Mouse (Mus musculus) heart, postnatal 0 days (tissue): ENCODE measurements around the gene Vmn1r9. TPM values are rescaled to one million over a fixed set of nuclear protein-coding genes. Genes with fewer than 3 reads are reported as not detected.
"Not testable (repeated sequence)": the region's sequence is repeated elsewhere in the genome, so short reads cannot be mapped to it uniquely, and the experiment has no call there.

Experiments used
- ATAC-seq: fragments of 200-750 bp; cut with Nextera tagmentation; 2 replicates; pipeline ENCODE4 v1.8.0; 2017; ENCODE audit warnings: low read depth, moderate number of reproducible peaks, moderate library complexity; ENCODE audit not compliant: insufficient read depth
- DNase-seq: peaks from one replicate; pipeline ENCODE4 v3.0.0-alpha.2; 2016; ENCODE audit warnings: low spot score
- H3K27ac ChIP-seq: fragments of 300-500 bp; sonication (generic); 2 replicates; pipeline ENCODE4 v1.5.1; 2014; ENCODE audit warnings: low read depth, mild to moderate bottlenecking
- H3K27me3 ChIP-seq: fragments of 300-500 bp; sonication (generic); 2 replicates; pipeline ENCODE4 v1.6.1; 2014; ENCODE audit warnings: low read length, mixed read lengths; ENCODE audit not compliant: control insufficient read depth, insufficient read depth
- H3K36me3 ChIP-seq: fragments of 300-500 bp; sonication (generic); replicated peaks from 2 replicates; pipeline ENCODE4 v1.6.1; 2014; ENCODE audit warnings: low read length, mixed read lengths; ENCODE audit not compliant: control insufficient read depth, insufficient read depth
- H3K4me1 ChIP-seq: fragments of 300-500 bp; sonication (generic); 2 replicates; pipeline ENCODE4 v1.6.1; 2014; ENCODE audit warnings: antibody characterized with exemption; ENCODE audit not compliant: control insufficient read depth, insufficient read depth
- H3K4me2 ChIP-seq: fragments of 300-500 bp; sonication (generic); 2 replicates; pipeline ENCODE4 v1.6.1; 2014; ENCODE audit warnings: low read depth, mild to moderate bottlenecking, low read length, moderate library complexity
- H3K4me3 ChIP-seq: fragments of 300-500 bp; sonication (generic); 2 replicates; pipeline ENCODE4 v1.5.1; 2014; ENCODE audit warnings: low read depth, low read length
- H3K9ac ChIP-seq: fragments of 300-500 bp; sonication (generic); replicated peaks from 2 replicates; pipeline ENCODE4 v1.6.1; 2014; ENCODE audit warnings: low read depth, low read length, mixed read lengths
- H3K9me3 ChIP-seq: fragments of 300-500 bp; sonication (generic); replicated peaks from 2 replicates; pipeline ENCODE4 v1.6.1; 2016; ENCODE audit warnings: low read length; ENCODE audit not compliant: control insufficient read depth
- CTCF ChIP-seq: IDR thresholded peaks from 2 replicates; pipeline ENCODE4 v1.5.1; 2016; ENCODE audit warnings: antibody characterized with exemption, control low read depth, low read depth
- EP300 ChIP-seq: IDR thresholded peaks from 2 replicates; pipeline ENCODE4 v1.6.1; 2016; ENCODE audit warnings: antibody characterized with exemption, low read depth
- WGBS: fragments of 180-500 bp; shearing (Covaris S2); extraction: QIAGEN DNeasy Blood & Tissue Kit; methylation state at CpG from one replicate; pipeline ENCODE4 v1.1.7; 2014; 5-methylcytosine and 5-hydroxymethylcytosine counted together
- polyA plus RNA-seq: library from polyadenylated mRNA; unstranded; fragments of >200 nt; fragmentation: Nextera tagmentation; extraction: Ambion mirVana; gene quantifications from 2 replicates; pipeline ENCODE4 v1.2.1, GENCODE M21; 2015
- total RNA-seq: library from RNA; depleted of rRNA; stranded (reverse); fragments of >200 nt; gene quantifications from 2 replicates; pipeline ENCODE4 v1.2.3, GENCODE M21; 2014; ENCODE audit warnings: low replicate concordance; rRNA removed

The Vmn1r9 gene
- total RNA-seq (not detected in 2 replicates), polyA plus RNA-seq (not detected in 2 replicates)

DNA sequence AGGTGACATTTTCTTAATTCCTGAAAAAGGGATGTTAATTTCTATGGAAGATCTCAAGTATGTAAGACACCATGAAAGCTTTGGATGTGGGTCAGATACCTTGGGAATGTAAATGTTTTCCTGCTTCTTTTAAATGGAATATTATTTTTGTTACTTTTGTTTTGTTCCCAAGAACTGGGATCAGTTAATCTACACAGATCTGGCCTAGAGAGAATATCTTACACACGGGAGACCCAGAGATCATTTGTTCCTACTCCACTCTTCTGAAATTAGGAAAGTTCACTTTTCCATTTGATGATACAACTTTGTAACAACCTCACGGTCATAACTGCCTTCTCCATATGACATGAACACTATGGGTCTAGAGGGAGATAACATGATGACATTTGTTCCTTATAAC is at the start of gene Vmn1r9:
Vmn1r9 (plus strand) TSS at position 301 of the 400 bp plus-strand sequence.
- no peaks in the 10 kb centered on the region for H3K36me3 ChIP-seq
- ATAC-seq, result no peak
- TF ChIP-seq CTCF (no peak), EP300 (no peak)
- no peak within 1 kb of the TSS for H3K4me2 ChIP-seq
- H3K9ac ChIP-seq, result no peak within 1 kb of the TSS
- H3K27me3 ChIP-seq, result no peaks in the 10 kb centered on the region
- WGBS, result 60% methylated on average over 2 of the region's 2 CpGs
- no peak within 1 kb of the TSS for H3K4me3 ChIP-seq
- no peak for DNase-seq
- H3K27ac ChIP-seq, result no peak within 1 kb of the TSS
- no peaks in the 10 kb centered on the region for H3K9me3 ChIP-seq
- H3K4me1 ChIP-seq, result no peaks in the 10 kb centered on the region

DNA sequence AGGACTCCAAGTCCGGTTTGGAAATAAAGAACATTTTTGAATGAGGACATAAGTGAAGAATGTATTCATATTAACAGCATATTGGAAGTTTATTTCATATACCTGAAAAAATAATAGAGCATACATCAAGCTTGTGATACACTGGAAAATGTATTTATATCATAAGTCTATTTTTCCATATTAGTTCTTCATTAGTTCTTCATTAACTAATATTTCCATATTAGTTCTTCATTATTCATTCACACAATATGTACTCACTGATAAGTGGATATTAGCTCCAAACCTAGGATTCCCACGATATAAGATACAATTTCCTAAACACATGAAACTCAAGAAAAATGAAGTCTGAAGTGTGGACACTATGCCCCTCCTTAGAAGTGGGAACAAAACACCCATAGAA is 41.4 kb upstream of the Vmn1r9 start, which contains the start of gene Vmn1r7:
Vmn1r7 (minus strand) TSS at position 101 of the 400 bp plus-strand sequence.
- ATAC-seq, H3K9me3 ChIP-seq, H3K27me3 ChIP-seq, H3K4me2 ChIP-seq, H3K4me3 ChIP-seq, H3K4me1 ChIP-seq, H3K36me3 ChIP-seq, H3K27ac ChIP-seq, DNase-seq, H3K9ac ChIP-seq: not testable (repeated sequence)
- 72% methylated on average over 2 of the region's 2 CpGs for WGBS

DNA sequence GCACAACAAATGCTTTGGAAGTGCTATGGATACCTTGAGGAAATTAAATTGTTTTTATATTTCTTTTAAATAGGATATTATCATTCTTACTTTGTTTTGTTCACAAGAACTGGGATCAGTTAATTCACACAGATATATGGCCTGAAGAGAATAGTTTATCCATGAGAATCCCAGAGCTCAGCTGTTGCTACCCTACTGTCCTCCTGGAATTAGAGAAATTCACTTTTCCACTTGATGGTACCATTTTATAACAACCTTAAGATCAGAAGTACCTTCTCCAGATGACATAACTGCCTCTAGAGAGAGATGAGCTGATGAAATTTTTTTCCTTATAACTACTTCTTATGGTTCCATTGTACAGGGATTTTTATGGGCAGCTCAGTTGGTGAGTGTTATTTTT is 34.6 kb upstream of the Vmn1r9 start, which contains the start of gene Vmn1r8:
Vmn1r8 (plus strand) TSS at position 301 of the 400 bp plus-strand sequence.
- no peak for TF ChIP-seq EP300
- no peak for TF ChIP-seq CTCF
- Histone ChIP-seq H3K27me3 (no peaks in the 10 kb centered on the region), H3K9me3 (no peaks in the 10 kb centered on the region), H3K27ac (no peak within 1 kb of the TSS), H3K4me3 (no peak within 1 kb of the TSS), H3K4me1 (no peaks in the 10 kb centered on the region), H3K9ac (no peak within 1 kb of the TSS), H3K36me3 (no peaks in the 10 kb centered on the region), H3K4me2 (no peak within 1 kb of the TSS)
- DNase-seq (no peak), ATAC-seq (no peak)

DNA sequence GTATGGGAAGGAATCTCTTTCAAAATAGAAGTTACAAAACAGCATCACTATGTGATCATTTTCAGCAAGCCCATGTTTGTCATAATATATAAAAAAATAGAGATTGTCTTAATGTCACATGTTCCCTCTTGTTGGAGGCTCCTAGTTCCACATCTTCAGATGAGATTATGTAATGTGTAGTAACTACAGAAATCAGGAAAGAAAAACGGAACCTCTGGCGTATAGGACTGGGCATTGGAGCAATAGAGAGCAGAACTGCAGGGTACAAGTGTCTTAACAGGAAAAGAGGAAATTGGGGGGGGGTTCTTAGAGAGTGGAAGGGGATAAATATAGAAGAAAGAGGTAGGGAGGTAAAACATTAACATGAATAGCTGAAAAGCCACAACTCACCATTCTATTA is 31.9 kb upstream of the Vmn1r9 start:
- DNase-seq (no peak), ATAC-seq (no peak)
- Histone ChIP-seq H3K9me3 (no peaks in the 10 kb centered on the region), H3K4me3 (no peak overlapping the region), H3K27ac (no peak overlapping the region), H3K9ac (no peak overlapping the region), H3K4me2 (no peak overlapping the region), H3K4me1 (no peaks in the 10 kb centered on the region), H3K27me3 (no peaks in the 10 kb centered on the region), H3K36me3 (no peaks in the 10 kb centered on the region)
- 60% methylated on average over 2 of the region's 2 CpGs for WGBS
- TF ChIP-seq CTCF (no peak), EP300 (no peak)

DNA sequence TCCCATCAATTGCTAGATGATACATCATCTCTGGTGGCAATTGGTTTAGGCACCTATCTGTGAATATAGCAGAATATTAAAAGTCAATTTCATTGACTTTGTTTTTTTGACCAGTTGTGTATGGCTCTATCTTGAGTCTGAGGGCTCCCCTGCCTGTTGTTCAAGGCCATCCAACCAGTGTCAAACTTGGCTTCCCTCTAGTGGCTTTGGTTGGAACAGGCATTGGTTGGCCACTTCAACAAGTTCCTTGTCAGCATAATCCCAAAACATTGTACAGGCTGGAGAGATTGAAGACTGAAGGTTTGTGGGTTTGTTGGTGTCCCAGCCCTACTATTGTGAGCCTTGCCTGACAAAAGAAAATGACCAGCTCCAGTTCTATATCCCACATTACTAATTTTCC is 2.9 kb upstream of the Vmn1r9 start:
- DNase-seq (no peak), ATAC-seq (no peak)
- H3K4me1 ChIP-seq, result no peaks in the 10 kb centered on the region
- no peak for TF ChIP-seq EP300
- TF ChIP-seq CTCF, result peak; percentile 41
- H3K4me2 ChIP-seq, result no peak overlapping the region
- no peaks in the 10 kb centered on the region for H3K36me3 ChIP-seq
- no peak overlapping the region for H3K4me3 ChIP-seq
- no peaks in the 10 kb centered on the region for H3K27me3 ChIP-seq
- no peaks in the 10 kb centered on the region for H3K9me3 ChIP-seq
- H3K9ac ChIP-seq, result no peak overlapping the region
- H3K27ac ChIP-seq, result no peak overlapping the region

DNA sequence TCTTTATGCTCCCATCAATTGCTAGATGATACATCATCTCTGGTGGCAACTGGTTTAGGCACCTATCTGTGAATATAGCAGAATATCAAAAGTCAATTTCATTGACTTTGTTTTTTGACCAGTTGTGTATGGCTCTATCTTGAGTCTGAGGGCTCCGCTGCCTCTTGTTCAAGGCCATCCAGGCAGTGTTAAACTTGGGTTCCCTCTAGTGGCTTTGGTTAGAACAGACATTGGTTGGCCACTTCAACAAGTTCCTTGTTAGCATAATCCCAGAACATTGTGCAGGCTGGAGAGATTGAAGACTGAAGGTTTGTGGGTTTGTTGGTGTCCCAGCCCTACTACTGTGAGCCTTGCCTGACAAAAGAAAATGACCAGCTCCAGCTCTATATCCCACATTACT is 39.8 kb downstream of the Vmn1r9 start:
- Histone ChIP-seq H3K9me3 (no peaks in the 10 kb centered on the region), H3K27ac (no peak overlapping the region), H3K9ac (no peak overlapping the region), H3K27me3 (no peaks in the 10 kb centered on the region), H3K36me3 (no peaks in the 10 kb centered on the region), H3K4me1 (no peaks in the 10 kb centered on the region), H3K4me2 (no peak overlapping the region), H3K4me3 (no peak overlapping the region)
- 53% methylated on average over 1 of the region's 1 CpGs for WGBS
- TF ChIP-seq CTCF (peak; percentile 19; the same call in 1 of the 2 replicates), EP300 (no peak)
- DNase-seq (no peak), ATAC-seq (no peak)
